Mouse (Mus musculus): ENCODE measurements around the gene Omt2a. TPM values are rescaled to one million over a fixed set of nuclear protein-coding genes. Genes with fewer than 3 reads are reported as not detected.

Omt2a gene
- not detected in 2 replicates for polyA plus RNA-seq (2012; rRNA removed; ENCODE audit: low replicate concordance)

DNA sequence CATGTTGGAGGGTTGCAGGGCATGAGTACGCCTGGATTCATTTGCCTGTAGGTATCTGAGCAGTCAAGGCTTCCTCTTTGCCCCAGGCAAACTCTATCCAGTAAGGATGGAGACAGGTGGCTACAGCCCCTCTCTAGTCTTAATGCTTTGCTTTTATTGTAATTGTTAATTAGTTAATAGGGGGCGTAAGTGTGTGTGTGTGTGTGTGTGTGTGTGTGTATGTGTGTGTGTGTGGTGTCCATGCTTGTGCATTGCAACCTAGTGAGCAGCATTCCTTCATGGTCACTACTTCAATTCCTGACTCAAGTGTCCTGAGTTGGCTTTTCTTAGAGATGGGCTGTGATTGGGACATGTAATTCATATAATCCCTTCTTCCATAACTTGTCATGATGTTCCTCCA lies at the start of gene Omt2a:
Gene Omt2a, minus strand, starts transcription at position 101 of the 400 bp plus-strand sequence.

DNA sequence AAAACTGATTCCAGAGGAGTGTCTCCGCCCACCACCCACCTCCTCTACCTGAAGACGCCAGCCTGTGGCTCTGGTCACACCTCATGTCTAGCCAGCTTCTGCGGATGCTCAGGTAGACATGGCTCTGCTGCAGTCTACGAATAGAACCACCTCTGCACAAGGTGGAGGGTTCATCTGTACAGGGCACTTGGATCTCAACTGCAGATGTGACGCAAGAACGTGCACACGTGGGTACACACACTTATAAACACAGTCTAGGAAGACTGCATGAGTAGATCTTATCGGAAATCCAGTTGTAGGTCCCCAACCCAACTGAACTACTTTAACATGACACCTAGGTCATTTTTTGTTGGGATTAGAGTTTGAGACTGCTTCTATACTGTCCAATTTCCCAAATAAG lies 41.0 kb upstream of the Omt2a start, which contains the start of gene Gsta2:
Gene Gsta2, minus strand, starts transcription at position 178 of the 400 bp plus-strand sequence.

DNA sequence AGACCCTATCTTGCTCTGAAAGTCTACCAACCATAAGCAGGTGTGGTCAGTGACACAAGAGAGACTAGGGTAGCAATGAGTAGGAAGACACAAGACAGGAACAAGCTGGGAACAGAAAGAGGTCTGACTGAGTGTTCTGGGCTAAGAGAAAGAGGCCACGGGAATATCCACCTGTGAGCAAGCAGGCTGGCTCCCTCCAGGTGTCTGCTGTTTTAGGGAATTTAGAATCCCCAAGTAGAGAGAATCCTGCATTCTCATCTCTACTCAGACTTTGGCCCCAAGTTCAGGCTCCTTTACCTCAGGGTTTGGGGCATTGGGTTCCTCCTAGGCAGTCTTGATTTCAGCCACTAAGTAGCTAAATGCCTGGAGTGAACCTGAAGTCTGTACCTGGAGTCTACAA lies 12.7 kb upstream of the Omt2a start, which contains the start of gene Omt2b:
Gene Omt2b, plus strand, starts transcription at position 301 of the 400 bp plus-strand sequence.

GRCm38 (mm10) chr9:78289723-78290122 lies 24.9 kb downstream of the Omt2a start, which contains the start of gene Gm10639:
TSS of gene Gm10639 (plus strand) at chr9:78289923.

Other genes starting within 250 kb of the Omt2a start
- 68.2 and 130 TPM in 2 replicates for gene Fbxo9, start 205.7 kb downstream of the Omt2a start, polyA plus RNA-seq (2012; rRNA removed; ENCODE audit: low replicate concordance)
- gene Ick, start 205.6 kb downstream of the Omt2a start, polyA plus RNA-seq (2012; rRNA removed; ENCODE audit: low replicate concordance), result 13.9 and 15.8 TPM in 2 replicates
- 8.4 and 20.7 TPM in 2 replicates for gene Gsta4, start 132.0 kb downstream of the Omt2a start, polyA plus RNA-seq (2012; rRNA removed; ENCODE audit: low replicate concordance)
- 0.23 TPM in 1 of 2 replicates, not detected in the other for gene Gsta1, start 84.1 kb downstream of the Omt2a start, polyA plus RNA-seq (2012; rRNA removed; ENCODE audit: low replicate concordance)
- not detected in 2 replicates for gene Gm3776, start 57.7 kb downstream of the Omt2a start, polyA plus RNA-seq (2012; rRNA removed; ENCODE audit: low replicate concordance)
- gene Gm10639, start 24.9 kb downstream of the Omt2a start, polyA plus RNA-seq (2012; rRNA removed; ENCODE audit: low replicate concordance), result not detected in 2 replicates
- not detected in 2 replicates for gene Omt2b, start 12.8 kb upstream of the Omt2a start, polyA plus RNA-seq (2012; rRNA removed; ENCODE audit: low replicate concordance)
- gene Gsta2, start 41.0 kb upstream of the Omt2a start, polyA plus RNA-seq (2012; rRNA removed; ENCODE audit: low replicate concordance), result not detected in 2 replicates
- gene Dppa5a, start 53.4 kb upstream of the Omt2a start, polyA plus RNA-seq (2012; rRNA removed; ENCODE audit: low replicate concordance), result not detected in 2 replicates
- gene Ooep, start 63.9 kb upstream of the Omt2a start, polyA plus RNA-seq (2012; rRNA removed; ENCODE audit: low replicate concordance), result not detected in 2 replicates
- 0.16 TPM in 1 of 2 replicates, not detected in the other for gene Ddx43, start 81.0 kb upstream of the Omt2a start, polyA plus RNA-seq (2012; rRNA removed; ENCODE audit: low replicate concordance)
- gene Cgas, start 128.4 kb upstream of the Omt2a start, polyA plus RNA-seq (2012; rRNA removed; ENCODE audit: low replicate concordance), result 0.59 and 0.92 TPM in 2 replicates
- gene Mto1, start 133.4 kb upstream of the Omt2a start, polyA plus RNA-seq (2012; rRNA removed; ENCODE audit: low replicate concordance), result 18.2 and 18.5 TPM in 2 replicates
- gene Gm17324, start 134.0 kb upstream of the Omt2a start, polyA plus RNA-seq (2012; rRNA removed; ENCODE audit: low replicate concordance), result 0.22 and 0.50 TPM in 2 replicates
- 2,902 and 4,422 TPM in 2 replicates for gene Eef1a1, start 174.4 kb upstream of the Omt2a start, polyA plus RNA-seq (2012; rRNA removed; ENCODE audit: low replicate concordance)